Mouse (Mus musculus) liver, embryonic 15.5 days (tissue): ENCODE results near the gene Jup. TPM values are rescaled to one million over a fixed set of nuclear protein-coding genes. Genes with fewer than 3 reads are reported as not detected.

Experiments used
- ATAC-seq: fragments of 200-750 bp; cut with Nextera tagmentation; 2 replicates; pipeline ENCODE4 v1.8.0; 2017; ENCODE audit warnings: moderate number of reproducible peaks, mild to moderate bottlenecking, moderate library complexity; ENCODE audit not compliant: insufficient read depth
- H3K27ac ChIP-seq: fragments of 300-500 bp; sonication (generic); replicated peaks from 2 replicates; pipeline ENCODE4 v1.5.1; 2015; ENCODE audit warnings: mild to moderate bottlenecking, inconsistent platforms
- H3K27me3 ChIP-seq: fragments of 300-500 bp; sonication (generic); 2 replicates; pipeline ENCODE4 v1.6.1; 2015; ENCODE audit warnings: mild to moderate bottlenecking, inconsistent platforms
- H3K36me3 ChIP-seq: fragments of 300-500 bp; sonication (generic); replicated peaks from 2 replicates; pipeline ENCODE4 v1.6.1; 2015; ENCODE audit warnings: moderate library complexity, mild to moderate bottlenecking, inconsistent platforms
- H3K4me1 ChIP-seq: fragments of 300-500 bp; sonication (generic); replicated peaks from 2 replicates; pipeline ENCODE4 v1.6.1; 2015; ENCODE audit warnings: inconsistent platforms
- H3K4me2 ChIP-seq: fragments of 300-500 bp; sonication (generic); 2 replicates; pipeline ENCODE4 v1.6.1; 2015; ENCODE audit warnings: moderate library complexity, mild to moderate bottlenecking, inconsistent platforms
- H3K4me3 ChIP-seq: fragments of 300-500 bp; sonication (generic); replicated peaks from 2 replicates; pipeline ENCODE4 v1.5.1; 2015; ENCODE audit warnings: mild to moderate bottlenecking, inconsistent platforms
- H3K9ac ChIP-seq: fragments of 300-500 bp; sonication (generic); 2 replicates; pipeline ENCODE4 v1.6.1; 2015; ENCODE audit warnings: moderate library complexity, mild to moderate bottlenecking, inconsistent platforms
- H3K9me3 ChIP-seq: fragments of 300-500 bp; sonication (generic); replicated peaks from 2 replicates; pipeline ENCODE4 v1.6.1; 2016; ENCODE audit warnings: inconsistent platforms
- WGBS: fragments of 180-500 bp; shearing (Covaris S2); methylation state at CpG from one replicate; pipeline ENCODE4 v1.1.7; 2015; ENCODE audit warnings: mixed read lengths; ENCODE audit not compliant: insufficient replicate concordance; 5-methylcytosine and 5-hydroxymethylcytosine counted together
- polyA plus RNA-seq: library from polyadenylated mRNA; unstranded; fragments of >200 nt; fragmentation: Nextera tagmentation; extraction: Ambion mirVana; gene quantifications from 2 replicates; pipeline ENCODE4 v1.2.1, GENCODE M21; 2015

The Jup gene
- polyA plus RNA-seq, 1 experiment from 2014 or later = 14.0 TPM

DNA sequence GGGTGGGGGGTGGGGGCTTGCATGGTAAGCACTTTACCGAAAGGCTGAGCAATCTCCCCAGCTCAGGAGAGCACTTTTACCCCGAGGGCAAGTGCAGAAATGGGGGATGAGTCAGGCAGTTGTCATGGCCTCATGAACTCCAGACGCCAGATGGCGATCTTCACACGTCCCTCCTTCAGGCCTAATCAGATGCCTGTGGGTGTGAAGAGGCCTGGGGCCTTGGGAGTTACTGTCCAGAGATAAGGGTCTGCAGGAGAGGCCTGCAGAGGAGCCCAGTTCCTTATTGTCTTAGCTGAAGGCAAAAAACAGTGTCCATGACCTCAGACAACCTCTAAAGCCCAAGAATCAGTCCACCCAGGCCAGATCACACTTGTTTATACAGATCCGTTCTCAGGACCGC is 28.3 kb upstream of the Jup start:
- H3K27me3 ChIP-seq = peaks cover 4% of the 10 kb centered on the region; the same call in 1 of the 2 replicates
- H3K4me1 ChIP-seq = peaks cover 6% of the 10 kb centered on the region; the same call in 1 of the 2 replicates
- H3K27ac ChIP-seq = no peak overlapping the region
- H3K36me3 ChIP-seq = no peaks in the 10 kb centered on the region
- WGBS = 22% methylated on average over 7 of the region's 7 CpGs
- H3K4me2 ChIP-seq = no peak overlapping the region
- no peak overlapping the region for H3K9ac ChIP-seq
- H3K4me3 ChIP-seq = no peak overlapping the region
- no peaks in the 10 kb centered on the region for H3K9me3 ChIP-seq
- 0 out of 2 replicates have a peak, but pooled peaks have one; percentile 47 for ATAC-seq

GRCm38 (mm10) chr11:100423836-100424235 is 26.3 kb upstream of the Jup start:
- Histone ChIP-seq H3K4me3 (no peak overlapping the region), H3K27me3 (peaks cover 8% of the 10 kb centered on the region; the same call in 1 of the 2 replicates), H3K9ac (no peak overlapping the region), H3K9me3 (no peaks in the 10 kb centered on the region), H3K36me3 (no peaks in the 10 kb centered on the region), H3K4me1 (peaks cover 6% of the 10 kb centered on the region; the same call in 1 of the 2 replicates), H3K4me2 (no peak overlapping the region), H3K27ac (no peak overlapping the region)
- WGBS = 73% methylated on average over 7 of the region's 7 CpGs
- ATAC-seq = no peak

DNA sequence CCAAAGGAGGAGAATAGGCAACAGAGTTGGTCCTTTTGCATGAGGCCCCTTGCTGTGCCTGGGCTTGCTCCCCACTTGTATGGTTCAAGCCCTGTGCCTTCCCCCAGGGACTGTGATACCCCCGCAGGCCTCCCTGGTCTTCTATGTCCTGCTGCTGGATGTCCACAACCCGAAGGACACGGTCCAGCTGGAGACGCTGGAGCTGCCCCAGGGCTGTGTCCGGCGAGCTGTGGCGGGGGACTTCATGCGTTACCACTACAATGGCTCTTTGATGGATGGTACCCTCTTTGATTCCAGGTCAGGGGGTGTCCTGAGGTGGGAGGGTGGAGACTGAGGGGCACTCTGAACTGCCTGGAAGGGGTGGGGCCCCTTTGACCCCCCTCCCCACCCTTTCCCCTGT is 24.0 kb upstream of the Jup start:
- no peak overlapping the region for H3K9ac ChIP-seq
- H3K4me3 ChIP-seq = no peak overlapping the region
- ATAC-seq = no peak
- H3K36me3 ChIP-seq = no peaks in the 10 kb centered on the region
- no peaks in the 10 kb centered on the region for H3K9me3 ChIP-seq
- peaks cover 17% of the 10 kb centered on the region for H3K27me3 ChIP-seq
- 87% methylated on average over 8 of the region's 8 CpGs for WGBS
- no peak overlapping the region for H3K27ac ChIP-seq
- no peak overlapping the region for H3K4me2 ChIP-seq
- H3K4me1 ChIP-seq = peaks cover 6% of the 10 kb centered on the region; the same call in 1 of the 2 replicates

DNA sequence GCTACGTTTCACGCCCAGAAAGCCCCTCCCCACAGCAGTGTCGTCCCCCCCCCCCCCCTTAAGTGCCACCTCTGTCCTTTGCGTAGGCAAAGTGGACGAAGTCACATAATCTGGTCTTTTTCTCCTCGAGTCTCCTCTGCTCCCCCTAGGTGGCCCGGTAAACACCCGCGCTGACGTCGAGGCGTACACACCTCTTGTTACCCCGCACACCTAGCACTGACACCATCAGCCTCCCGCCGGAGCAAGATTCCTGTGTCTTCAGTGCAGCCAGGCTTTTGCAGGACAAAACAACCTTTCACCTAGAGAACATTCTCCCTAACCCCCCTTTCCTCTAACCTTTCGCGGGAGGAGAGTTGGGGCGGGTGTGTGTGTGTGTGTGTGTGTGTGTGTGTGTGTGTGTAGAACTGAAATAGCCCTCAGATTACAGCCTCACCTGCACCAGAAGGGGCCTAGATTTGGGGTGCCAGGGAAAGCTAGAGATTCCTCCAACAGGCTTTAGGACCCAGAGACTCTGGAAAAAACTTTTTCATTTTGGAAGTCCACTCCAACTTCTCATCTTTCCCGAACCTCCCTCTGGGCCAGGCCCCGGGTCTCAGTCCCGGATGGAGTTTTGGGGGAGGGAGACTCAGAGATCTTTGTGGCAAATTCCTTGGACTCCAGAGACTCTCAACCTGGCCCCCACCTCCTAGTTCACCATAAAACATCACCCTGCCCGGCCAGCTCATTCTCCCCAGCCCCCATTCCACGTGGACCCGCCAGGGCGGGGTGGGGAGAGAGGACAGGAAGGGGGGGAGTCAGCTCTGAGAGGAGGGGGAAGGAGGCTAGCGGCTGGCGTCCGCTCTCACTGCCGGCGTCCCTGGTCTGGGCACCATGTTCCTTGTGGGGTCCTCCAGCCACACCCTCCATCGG is 17.6 kb upstream of the Jup start, which contains the start of gene Fkbp10:
Gene Fkbp10, plus strand, starts transcription at position 784 of the 909 bp plus-strand sequence.
- H3K9me3 ChIP-seq = no peaks in the 10 kb centered on the region
- H3K4me3 ChIP-seq = peak within 1 kb of the TSS; percentile 57
- H3K9ac ChIP-seq = no peak within 1 kb of the TSS
- H3K27ac ChIP-seq = peak within 1 kb of the TSS; percentile 24; the same call in 1 of the 2 replicates
- peak within 1 kb of the TSS; percentile 67 for H3K4me2 ChIP-seq
- peaks cover 62% of the 10 kb centered on the region for H3K27me3 ChIP-seq
- ATAC-seq = no peak; the same call in 1 of the 2 replicates
- H3K4me1 ChIP-seq = peaks cover 13% of the 10 kb centered on the region
- H3K36me3 ChIP-seq = no peaks in the 10 kb centered on the region
- WGBS = 3% methylated on average over 31 of the region's 31 CpGs

DNA sequence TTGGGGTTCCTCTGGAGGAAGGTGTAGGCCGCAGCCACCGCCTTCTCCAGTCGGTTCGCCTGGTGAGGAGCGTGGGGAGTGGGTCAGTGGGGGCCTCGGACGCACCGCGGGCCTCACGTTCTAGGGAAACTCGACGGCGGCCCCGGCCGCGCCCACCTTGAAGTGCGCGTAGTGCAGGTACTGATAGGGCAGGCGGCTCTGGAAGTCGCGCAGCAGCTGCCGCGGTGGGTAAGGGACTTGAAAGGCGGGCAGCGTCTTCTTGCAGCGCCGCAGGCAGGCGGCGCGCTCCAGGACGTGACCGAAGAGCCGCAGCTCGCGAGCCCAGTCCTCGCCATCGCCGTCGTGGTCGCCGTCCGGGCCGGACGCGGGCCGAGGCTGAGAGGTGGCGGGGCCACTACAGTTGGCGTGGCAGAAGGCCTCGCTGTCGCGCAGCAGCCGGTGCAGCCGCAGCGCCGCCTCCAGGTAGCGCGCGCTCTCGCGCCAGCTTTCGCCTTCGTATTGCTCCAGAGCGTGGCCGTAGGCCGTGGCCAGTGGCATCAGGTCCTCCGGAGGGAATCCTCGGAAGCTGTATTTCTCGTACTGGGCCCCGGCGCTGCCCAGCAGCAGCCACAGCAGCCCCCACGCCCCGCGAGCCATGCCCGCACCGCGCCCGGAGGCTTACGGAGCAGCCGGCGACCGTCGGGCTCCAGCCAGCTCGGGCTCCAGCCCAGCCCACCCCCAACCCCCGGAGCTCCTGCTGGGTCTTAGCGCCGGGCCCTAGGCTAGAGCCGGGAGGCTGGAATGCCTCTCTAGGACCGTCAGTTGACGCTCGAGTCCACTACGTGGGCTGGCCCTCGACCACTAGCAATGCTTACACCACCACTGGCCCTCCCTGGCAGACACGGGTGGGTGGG is 16.7 kb upstream of the Jup start, which contains the start of gene P3h4:
Gene P3h4, minus strand, starts transcription at position 816 of the 893 bp plus-strand sequence.
- no peaks in the 10 kb centered on the region for H3K36me3 ChIP-seq
- peak; percentile 77 for ATAC-seq
- H3K4me3 ChIP-seq = peak within 1 kb of the TSS; percentile 57
- peaks cover 13% of the 10 kb centered on the region for H3K4me1 ChIP-seq
- 2% methylated on average over 93 of the region's 93 CpGs for WGBS
- H3K9me3 ChIP-seq = no peaks in the 10 kb centered on the region
- peak within 1 kb of the TSS; percentile 24; the same call in 1 of the 2 replicates for H3K27ac ChIP-seq
- H3K4me2 ChIP-seq = peak within 1 kb of the TSS; percentile 67
- peaks cover 62% of the 10 kb centered on the region for H3K27me3 ChIP-seq
- H3K9ac ChIP-seq = peak within 1 kb of the TSS; percentile 21; the same call in 1 of the 2 replicates

- Histone ChIP-seq H3K27ac (no peak overlapping the region), H3K36me3 (no peaks in the 10 kb centered on the region), H3K9me3 (no peaks in the 10 kb centered on the region), H3K27me3 (peaks cover 62% of the 10 kb centered on the region), H3K4me1 (peaks cover 13% of the 10 kb centered on the region), H3K9ac (no peak overlapping the region), H3K4me3 (peak overlapping the region; percentile 57), H3K4me2 (peak overlapping the region; percentile 67)
- 69% methylated on average over 11 of the region's 11 CpGs for WGBS
- no peak for ATAC-seq
Measured at GRCm38 (mm10) chr11:100413541-100413940, 16.0 kb upstream of the Jup start.

DNA sequence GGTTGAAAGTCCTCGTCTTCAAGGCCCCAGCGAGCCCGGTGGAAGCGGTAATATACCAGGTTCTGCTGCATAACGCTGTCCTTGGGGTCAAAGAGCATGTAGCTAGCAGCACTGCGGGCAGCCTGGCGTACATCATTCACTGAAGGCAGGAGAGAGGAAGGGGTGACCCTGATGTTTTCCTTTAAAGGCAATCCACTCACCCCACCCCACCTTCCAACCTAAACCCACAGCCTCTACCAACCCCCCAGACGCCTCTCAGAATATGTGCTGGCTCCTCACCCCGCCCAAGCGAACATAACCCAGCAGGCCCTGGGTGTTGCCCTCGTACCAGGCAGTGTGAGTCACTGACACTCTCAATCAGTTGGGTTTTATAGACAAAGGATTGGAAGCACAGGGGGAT is 14.2 kb upstream of the Jup start:
- 53% methylated on average over 11 of the region's 11 CpGs for WGBS
- Histone ChIP-seq H3K27ac (no peak overlapping the region), H3K9me3 (no peaks in the 10 kb centered on the region), H3K4me2 (no peak overlapping the region), H3K36me3 (no peaks in the 10 kb centered on the region), H3K9ac (no peak overlapping the region), H3K4me3 (no peak overlapping the region), H3K4me1 (peaks cover 13% of the 10 kb centered on the region), H3K27me3 (peaks cover 54% of the 10 kb centered on the region)
- no peak for ATAC-seq

GRCm38 (mm10) chr11:100409686-100410085 is 12.1 kb upstream of the Jup start:
- Histone ChIP-seq H3K4me3 (no peak overlapping the region), H3K36me3 (no peaks in the 10 kb centered on the region), H3K9ac (no peak overlapping the region), H3K9me3 (no peaks in the 10 kb centered on the region), H3K4me2 (no peak overlapping the region), H3K4me1 (peaks cover 9% of the 10 kb centered on the region), H3K27me3 (peaks cover 34% of the 10 kb centered on the region), H3K27ac (no peak overlapping the region)
- WGBS = 71% methylated on average over 3 of the region's 3 CpGs
- ATAC-seq = no peak

DNA sequence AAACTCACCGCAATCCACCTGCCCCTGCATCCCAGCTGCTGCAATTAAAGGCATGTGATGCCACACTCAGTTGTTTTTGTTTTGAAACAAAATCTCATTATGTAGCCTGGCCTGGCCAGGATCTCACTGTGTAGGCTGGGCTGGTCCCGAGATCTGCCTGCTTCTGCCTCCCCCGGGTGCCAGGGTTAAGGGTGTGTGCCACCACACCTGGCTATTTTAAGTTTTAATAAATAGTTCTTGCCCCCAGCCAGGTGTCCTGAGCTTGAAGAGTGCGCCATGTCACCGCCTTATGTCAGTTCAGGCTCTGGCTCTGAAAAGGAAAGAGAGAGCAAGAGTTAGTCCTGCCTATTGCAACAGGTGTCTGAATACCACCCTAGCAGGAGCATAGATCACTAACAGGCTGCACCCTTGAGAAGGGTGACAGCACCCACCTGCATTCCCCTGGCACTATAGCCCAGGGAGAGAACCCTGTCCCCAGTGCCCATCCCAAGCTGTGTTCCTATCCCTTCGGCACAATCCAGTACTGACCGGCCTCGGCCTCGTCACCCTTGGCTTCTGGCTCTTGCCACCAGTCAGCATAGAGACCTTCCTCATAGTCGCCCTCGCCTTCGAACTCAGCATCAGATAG is 11.4 kb upstream of the Jup start:
- H3K27me3 ChIP-seq = peaks cover 26% of the 10 kb centered on the region
- 70% methylated on average over 12 of the region's 12 CpGs for WGBS
- H3K27ac ChIP-seq = no peak overlapping the region
- H3K9ac ChIP-seq = no peak overlapping the region
- H3K4me2 ChIP-seq = no peak overlapping the region
- no peak overlapping the region for H3K4me3 ChIP-seq
- ATAC-seq = no peak
- H3K4me1 ChIP-seq = 0 out of 2 replicates have a peak, but pooled peaks cover 3% of the 10 kb centered on the region
- H3K36me3 ChIP-seq = no peaks in the 10 kb centered on the region
- H3K9me3 ChIP-seq = no peaks in the 10 kb centered on the region

DNA sequence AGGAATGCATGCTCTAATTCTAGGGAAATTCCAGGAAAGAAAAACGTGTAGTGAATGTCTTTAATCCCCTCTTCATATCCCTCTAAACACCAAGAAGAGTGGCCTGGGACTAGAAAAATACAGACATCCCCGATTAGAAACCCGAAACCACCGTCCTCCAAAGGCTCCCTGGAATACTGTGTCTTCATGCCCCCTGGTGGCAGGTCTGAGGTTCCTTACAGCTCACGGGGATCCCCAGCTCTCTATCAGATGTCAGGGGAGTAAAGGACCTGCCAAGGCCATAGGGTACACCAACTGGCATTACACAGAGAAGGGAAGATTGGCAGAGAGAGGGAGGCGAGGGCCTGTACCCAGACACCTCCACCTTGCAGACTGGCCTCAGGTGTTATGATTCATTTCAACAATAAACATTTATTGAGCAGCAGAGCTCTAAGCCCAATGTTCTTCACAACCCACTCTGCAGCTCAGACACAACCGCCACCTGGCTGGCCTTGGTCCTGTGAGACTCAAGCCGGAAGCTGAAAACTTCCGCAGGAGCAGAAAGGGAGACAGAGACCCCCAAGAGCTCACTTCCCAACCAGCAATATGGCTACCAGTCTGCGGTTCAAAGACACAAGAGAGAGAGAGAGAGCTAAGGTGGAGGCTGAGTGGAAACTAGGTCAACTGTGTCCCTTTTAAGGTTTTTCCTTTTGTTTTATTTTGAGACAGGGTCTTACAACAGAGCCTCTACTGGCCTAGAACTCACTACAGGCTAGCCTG is 10.7 kb upstream of the Jup start:
- Histone ChIP-seq H3K4me3 (no peak overlapping the region), H3K9ac (no peak overlapping the region), H3K36me3 (no peaks in the 10 kb centered on the region), H3K4me2 (no peak overlapping the region), H3K27ac (no peak overlapping the region), H3K4me1 (no peaks in the 10 kb centered on the region), H3K27me3 (peaks cover 19% of the 10 kb centered on the region), H3K9me3 (no peaks in the 10 kb centered on the region)
- WGBS = 38% methylated on average over 10 of the region's 10 CpGs
- no peak for ATAC-seq
